Mouse (Mus musculus): ENCODE results near the gene N6amt1. TPM values are rescaled to one million over a fixed set of nuclear protein-coding genes. Genes with fewer than 3 reads are reported as not detected.

Gene N6amt1
- 17.5 and 18.5 TPM in 2 replicates for polyA plus RNA-seq (2015; fragmentation: Nextera tagmentation; extraction: Ambion mirVana)

DNA sequence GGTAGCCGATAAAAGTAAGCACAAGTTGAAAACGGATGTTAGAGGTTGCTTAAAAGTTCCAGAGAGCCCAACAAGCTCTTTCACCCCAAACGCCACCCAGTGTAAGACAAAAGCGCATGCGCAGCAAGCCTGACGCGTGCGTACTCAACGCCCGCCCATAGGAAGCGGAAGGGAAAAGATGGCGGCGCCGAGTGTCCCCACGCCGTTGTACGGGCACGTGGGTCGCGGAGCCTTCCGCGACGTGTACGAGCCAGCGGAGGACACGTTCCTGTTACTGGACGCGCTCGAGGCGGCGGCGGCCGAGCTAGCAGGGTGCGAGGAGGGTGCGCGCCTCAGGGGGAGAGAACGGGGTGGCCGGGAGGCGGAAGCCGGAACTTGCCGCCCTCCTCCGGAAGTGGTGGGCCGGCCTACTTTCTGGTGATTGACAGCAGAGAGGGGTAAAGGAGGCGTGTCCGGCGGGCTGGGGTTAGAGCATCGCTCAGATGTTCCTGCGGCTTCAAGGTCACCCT lies at the start of gene N6amt1:
Gene N6amt1 (plus strand): TSS at position 111 of the 509 bp plus-strand sequence.
- Histone ChIP-seq H3K4me3 (peak within 1 kb of the TSS; percentile 75), H3K4me1 (no peaks in the 10 kb centered on the region), H3K9me3 (replicated peaks) (no peaks in the 10 kb centered on the region), H3K4me2 (peak within 1 kb of the TSS; percentile 59), H3K9ac (peak within 1 kb of the TSS; percentile 77), H3K27ac (peak within 1 kb of the TSS; percentile 90), H3K36me3 (ENCODE audit: poor library complexity, severe bottlenecking) (peaks cover 19% of the 10 kb centered on the region), H3K27me3 (0 out of 2 replicates have a peak, but pooled peaks cover 13% of the 10 kb centered on the region)
- peak; percentile 99 for ATAC-seq
- WGBS: under 1% methylated on average over 47 of the region's 48 CpGs

DNA sequence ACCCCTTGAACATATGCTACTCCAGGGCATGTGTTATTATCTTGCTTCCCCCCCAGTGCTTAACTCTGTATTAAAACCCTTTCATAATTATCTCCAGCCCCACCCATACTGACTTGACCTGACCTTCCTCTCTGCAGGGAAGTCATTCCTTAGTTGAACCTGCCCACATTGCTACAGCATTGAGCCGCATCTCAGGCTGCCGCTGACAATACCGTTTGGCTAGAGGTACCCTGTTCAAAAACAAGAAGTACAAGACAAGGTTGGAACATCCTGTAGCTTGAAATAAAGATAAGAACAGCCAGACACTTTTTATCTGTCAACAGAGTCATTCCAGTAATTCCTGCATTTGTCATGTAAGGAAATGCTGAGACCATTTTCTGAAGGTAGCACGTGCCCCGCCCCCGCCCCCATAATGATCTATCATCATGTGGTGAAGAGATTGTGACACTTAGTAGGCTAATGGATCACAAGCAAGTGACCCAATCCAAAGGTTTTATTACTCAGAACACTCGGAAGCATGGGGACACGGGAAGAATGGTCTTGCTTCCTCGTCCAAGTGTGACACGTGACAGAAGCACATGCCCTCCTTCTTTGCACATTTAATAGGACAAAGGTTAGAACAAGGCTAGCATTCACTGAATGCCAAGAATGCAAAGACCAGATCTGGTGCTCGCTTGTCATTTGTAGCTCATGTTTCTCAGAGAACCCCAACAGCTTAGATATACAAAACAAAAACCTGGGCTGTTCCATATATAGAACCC lies 48.6 kb upstream of the N6amt1 start:
- H3K9me3 ChIP-seq (replicated peaks): no peaks in the 10 kb centered on the region
- H3K4me1 ChIP-seq: no peaks in the 10 kb centered on the region
- H3K4me3 ChIP-seq: no peak overlapping the region
- ATAC-seq: no peak
- no peak overlapping the region for H3K27ac ChIP-seq
- H3K4me2 ChIP-seq: no peak overlapping the region
- H3K36me3 ChIP-seq (ENCODE audit: poor library complexity, severe bottlenecking): no peaks in the 10 kb centered on the region
- no peak overlapping the region for H3K9ac ChIP-seq
- H3K27me3 ChIP-seq: no peaks in the 10 kb centered on the region
- 88% methylated on average over 11 of the region's 11 CpGs for WGBS

DNA sequence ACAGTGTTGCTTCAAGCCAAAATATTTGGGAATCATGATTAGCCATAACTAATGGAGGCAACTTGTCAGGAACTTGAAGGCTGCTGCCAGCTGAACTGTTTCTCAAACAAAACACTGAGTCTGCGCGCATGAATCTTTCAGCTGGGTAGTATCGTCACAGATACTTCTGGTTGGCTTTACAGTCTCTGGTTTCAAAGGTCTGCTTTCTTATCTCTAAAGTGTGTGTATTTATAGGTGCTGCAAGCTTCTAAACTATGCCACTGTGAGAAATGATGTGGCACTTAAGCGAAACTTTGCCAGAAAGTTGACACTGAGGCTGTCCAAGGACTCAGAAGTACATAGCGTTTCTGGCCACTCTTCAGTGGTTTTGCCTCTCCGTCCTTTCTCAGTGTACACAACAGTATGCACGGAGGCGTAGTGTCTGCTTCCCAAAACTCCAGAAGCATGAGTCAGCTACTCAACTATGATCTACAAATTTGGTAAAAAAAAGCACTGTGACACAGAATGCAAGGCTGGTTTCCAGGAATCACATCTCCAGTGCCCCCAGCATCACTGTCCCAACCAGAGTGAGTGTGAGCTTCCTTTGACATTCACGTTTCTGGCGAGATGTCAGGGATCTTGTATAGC lies 46.8 kb upstream of the N6amt1 start:
- ATAC-seq: no peak
- Histone ChIP-seq H3K27me3 (no peaks in the 10 kb centered on the region), H3K9me3 (replicated peaks) (no peaks in the 10 kb centered on the region), H3K36me3 (ENCODE audit: poor library complexity, severe bottlenecking) (no peaks in the 10 kb centered on the region), H3K9ac (no peak overlapping the region), H3K4me2 (no peak overlapping the region), H3K4me3 (no peak overlapping the region), H3K27ac (no peak overlapping the region), H3K4me1 (no peaks in the 10 kb centered on the region)
- WGBS: 85% methylated on average over 10 of the region's 10 CpGs

DNA sequence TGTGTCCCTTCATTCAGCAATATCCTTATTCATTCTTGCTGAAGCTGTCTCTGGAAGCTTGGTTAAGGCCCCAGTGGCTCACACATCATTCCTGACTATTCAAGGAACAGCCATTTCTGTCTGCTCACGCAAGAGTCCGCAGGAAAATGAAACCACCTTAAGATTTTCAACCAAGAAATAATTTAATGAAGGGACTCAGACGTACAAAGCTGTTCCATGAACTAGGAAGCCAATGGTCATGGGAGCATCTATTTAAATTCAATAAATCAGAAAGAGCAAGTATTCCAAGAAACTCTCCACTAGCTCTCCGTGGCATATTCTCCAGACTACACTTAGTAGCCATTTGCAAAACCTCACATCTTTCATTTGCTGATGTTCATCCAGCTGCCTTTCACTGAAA lies 43.3 kb upstream of the N6amt1 start:
- 96% methylated on average over 4 of the region's 4 CpGs for WGBS
- Histone ChIP-seq H3K9ac (no peak overlapping the region), H3K27ac (no peak overlapping the region), H3K9me3 (replicated peaks) (no peaks in the 10 kb centered on the region), H3K27me3 (no peaks in the 10 kb centered on the region), H3K4me1 (no peaks in the 10 kb centered on the region), H3K36me3 (ENCODE audit: poor library complexity, severe bottlenecking) (no peaks in the 10 kb centered on the region), H3K4me3 (no peak overlapping the region), H3K4me2 (no peak overlapping the region)
- no peak for ATAC-seq

DNA sequence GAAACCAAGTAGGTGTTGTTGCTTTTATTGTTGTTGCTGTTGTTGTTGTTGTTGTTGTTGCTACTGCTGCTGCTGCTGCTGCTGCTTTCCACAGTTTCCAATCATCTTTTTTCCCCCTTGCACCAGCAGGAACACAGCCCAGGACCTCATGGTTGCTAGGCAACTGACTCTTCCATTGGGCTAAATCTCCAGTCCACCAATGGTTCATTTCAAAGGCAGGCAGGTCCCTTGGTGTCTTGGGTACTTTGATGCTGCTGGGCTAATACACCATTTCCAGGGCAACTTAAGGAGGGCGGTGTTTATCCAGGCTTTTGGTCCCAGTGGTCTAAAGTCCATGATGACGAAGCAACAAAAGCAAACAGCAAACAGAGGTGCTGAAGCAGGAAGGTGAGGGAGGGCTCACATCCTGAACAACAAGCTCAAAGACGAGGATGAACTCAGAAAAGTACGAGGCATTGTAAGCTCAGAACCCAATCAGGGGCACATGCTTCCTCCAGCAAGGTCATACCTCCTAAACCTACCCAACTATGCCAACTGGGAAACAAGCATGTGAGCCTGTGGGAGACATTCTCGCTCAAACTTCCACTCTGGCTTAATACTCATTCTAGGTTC lies 35.7 kb upstream of the N6amt1 start:
- no peak for ATAC-seq
- Histone ChIP-seq H3K4me2 (no peak overlapping the region), H3K27ac (no peak overlapping the region)

DNA sequence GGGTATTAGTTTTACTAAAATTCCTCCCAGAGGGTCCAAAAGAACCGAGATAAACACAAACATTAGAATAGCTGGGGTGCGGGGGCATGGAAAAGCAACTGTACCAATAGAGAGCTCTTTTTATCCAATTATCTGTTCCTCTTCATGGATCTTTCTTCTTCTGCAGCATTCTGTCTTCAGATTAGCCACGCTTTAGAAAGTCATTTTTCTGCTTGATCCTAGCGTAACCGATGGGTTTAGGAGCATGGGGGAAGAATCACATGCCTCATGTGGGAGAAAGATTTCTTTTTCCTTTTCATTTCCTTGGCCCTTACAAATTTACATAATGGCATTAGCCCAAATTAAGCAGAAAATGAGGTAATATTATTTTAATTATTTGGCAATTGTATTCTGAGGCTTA lies 35.0 kb upstream of the N6amt1 start:
- WGBS: 50% methylated on average over 5 of the region's 5 CpGs
- Histone ChIP-seq H3K4me2 (no peak overlapping the region), H3K4me3 (no peak overlapping the region), H3K4me1 (peaks cover 19% of the 10 kb centered on the region; the same call in 1 of the 2 replicates), H3K9ac (no peak overlapping the region), H3K36me3 (ENCODE audit: poor library complexity, severe bottlenecking) (no peaks in the 10 kb centered on the region), H3K27ac (no peak overlapping the region), H3K9me3 (replicated peaks) (no peaks in the 10 kb centered on the region), H3K27me3 (no peaks in the 10 kb centered on the region)
- ATAC-seq: peak; percentile 34; the same call in 1 of the 2 replicates

More for the DNA sequence above, 35.7 kb upstream of the N6amt1 start:
- Histone ChIP-seq H3K4me3 (no peak overlapping the region), H3K27me3 (no peaks in the 10 kb centered on the region), H3K9me3 (replicated peaks) (no peaks in the 10 kb centered on the region), H3K9ac (no peak overlapping the region), H3K36me3 (ENCODE audit: poor library complexity, severe bottlenecking) (no peaks in the 10 kb centered on the region), H3K4me1 (peaks cover 19% of the 10 kb centered on the region; the same call in 1 of the 2 replicates)
- WGBS: 68% methylated on average over 5 of the region's 5 CpGs

DNA sequence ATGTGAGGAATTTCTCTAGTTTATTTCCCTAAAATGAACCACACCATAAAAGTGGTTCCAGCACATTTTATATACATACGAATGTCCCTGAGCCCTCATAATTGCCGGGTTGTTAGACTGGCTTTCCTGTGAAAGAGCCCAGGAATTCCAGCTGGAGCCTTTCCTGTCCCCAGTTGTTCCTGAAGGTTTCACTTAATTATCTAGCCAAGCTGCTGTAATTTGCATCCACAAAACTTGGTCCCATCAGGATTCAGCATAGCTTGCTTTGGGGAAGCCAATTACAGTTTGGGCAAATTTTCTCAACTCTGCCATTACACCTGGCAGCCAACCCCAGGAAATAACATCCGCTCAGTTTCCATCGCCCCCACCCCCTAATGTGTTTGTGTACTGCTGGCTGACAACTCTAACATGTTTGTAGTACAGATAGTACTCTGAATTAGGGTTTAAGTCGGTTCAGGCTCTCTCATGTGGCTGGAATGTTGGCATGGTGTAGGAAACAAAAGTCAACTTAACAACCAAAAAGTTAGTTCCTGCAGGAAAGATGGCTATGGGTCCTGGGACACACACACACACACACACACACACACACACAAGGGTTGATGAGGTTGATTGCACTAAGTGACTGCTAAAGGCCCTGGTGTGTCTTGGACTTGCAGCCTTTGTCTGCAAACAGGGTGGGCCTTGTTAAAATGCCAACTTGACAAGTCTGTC lies 34.3 kb upstream of the N6amt1 start:
- peaks cover 19% of the 10 kb centered on the region; the same call in 1 of the 2 replicates for H3K4me1 ChIP-seq
- no peak overlapping the region for H3K9ac ChIP-seq
- H3K9me3 ChIP-seq (replicated peaks): no peaks in the 10 kb centered on the region
- H3K36me3 ChIP-seq (ENCODE audit: poor library complexity, severe bottlenecking): no peaks in the 10 kb centered on the region
- no peaks in the 10 kb centered on the region for H3K27me3 ChIP-seq
- WGBS: 47% methylated on average over 5 of the region's 5 CpGs
- peak; percentile 81 for ATAC-seq
- no peak overlapping the region for H3K4me2 ChIP-seq
- H3K27ac ChIP-seq: no peak overlapping the region
- no peak overlapping the region for H3K4me3 ChIP-seq

DNA sequence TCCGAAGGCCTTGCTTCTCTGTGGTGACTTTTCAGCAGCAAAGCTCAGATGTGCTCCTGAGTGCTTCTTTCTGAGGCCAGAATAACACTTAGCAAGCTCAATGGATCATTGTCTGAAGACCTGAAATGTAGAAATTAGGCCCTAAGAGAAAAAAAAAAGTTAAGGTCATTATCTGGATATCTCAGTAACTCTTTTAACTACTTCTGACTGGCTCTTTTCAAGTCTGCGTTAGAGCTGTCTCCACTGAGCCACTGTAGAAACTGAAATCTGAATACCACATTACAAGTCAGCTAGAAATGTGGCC lies 33.8 kb upstream of the N6amt1 start:
- Histone ChIP-seq H3K4me2 (no peak overlapping the region), H3K9ac (no peak overlapping the region), H3K36me3 (ENCODE audit: poor library complexity, severe bottlenecking) (no peaks in the 10 kb centered on the region), H3K4me1 (peaks cover 19% of the 10 kb centered on the region; the same call in 1 of the 2 replicates), H3K9me3 (replicated peaks) (no peaks in the 10 kb centered on the region), H3K27me3 (no peaks in the 10 kb centered on the region), H3K4me3 (no peak overlapping the region), H3K27ac (no peak overlapping the region)
- ATAC-seq: no peak
- WGBS: 30% methylated on average over 2 of the region's 2 CpGs

DNA sequence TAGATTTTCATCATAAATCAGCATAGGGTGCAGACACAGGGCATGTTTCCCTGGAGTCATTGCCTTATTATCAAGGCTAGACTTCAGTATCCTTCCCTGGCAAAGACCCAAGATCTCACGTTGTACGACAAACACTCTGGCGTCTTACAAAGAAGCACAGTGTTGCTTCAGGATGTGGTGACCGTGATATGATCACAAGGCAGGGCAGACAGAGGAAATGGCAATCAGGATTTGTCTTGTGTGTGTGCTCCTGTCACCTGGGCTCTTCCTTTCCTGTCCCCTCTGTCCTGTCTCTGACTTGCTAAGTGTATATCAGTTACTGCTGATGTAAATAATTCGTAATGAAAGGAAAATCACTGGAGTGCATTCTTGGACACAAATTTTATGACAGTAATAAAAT lies 29.4 kb upstream of the N6amt1 start:
- Histone ChIP-seq H3K27me3 (no peaks in the 10 kb centered on the region), H3K4me3 (no peak overlapping the region), H3K4me2 (no peak overlapping the region), H3K36me3 (ENCODE audit: poor library complexity, severe bottlenecking) (no peaks in the 10 kb centered on the region), H3K27ac (no peak overlapping the region), H3K9ac (no peak overlapping the region), H3K9me3 (replicated peaks) (no peaks in the 10 kb centered on the region), H3K4me1 (peaks cover 8% of the 10 kb centered on the region; the same call in 1 of the 2 replicates)
- WGBS: 78% methylated on average over 5 of the region's 5 CpGs
- ATAC-seq: no peak

DNA sequence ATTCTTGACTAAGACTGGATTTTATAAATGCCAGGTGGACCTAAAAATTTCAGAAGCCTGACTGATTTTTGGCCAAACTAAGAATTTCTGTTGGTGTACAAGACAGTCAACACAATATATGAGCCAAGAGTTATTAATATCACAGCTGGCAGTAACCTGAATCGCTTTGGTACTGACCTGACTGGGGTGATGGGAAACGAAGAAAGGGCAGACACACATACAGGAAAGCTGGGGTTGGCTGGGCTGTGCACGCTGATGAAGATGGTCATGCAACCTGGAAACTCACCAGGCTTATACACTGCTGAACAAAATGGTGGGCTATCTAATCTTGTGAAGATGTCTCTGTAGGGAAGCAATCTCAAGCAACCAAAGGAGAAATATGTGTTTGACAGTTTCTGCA lies 24.0 kb upstream of the N6amt1 start:
- no peak overlapping the region for H3K4me3 ChIP-seq

DNA sequence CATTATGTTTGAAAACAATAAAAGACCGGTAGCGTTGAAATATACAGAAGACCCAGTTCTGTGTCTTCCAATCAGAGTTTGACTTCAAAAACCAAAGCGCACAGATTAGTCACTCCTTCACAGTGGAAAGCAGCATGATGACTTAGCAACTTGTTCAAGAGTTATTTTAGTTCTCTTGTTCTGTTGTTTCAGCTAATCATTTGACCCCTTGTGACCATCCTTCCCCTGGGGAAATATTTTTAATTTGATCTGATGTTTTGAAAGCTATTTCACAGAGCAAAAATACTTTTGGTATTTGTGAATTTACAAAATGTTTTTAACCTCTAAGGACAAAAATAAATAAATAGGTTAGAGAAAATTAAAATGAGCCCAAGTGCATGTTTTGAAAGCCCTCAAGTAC lies 19.2 kb upstream of the N6amt1 start:
- no peak for ATAC-seq
- no peak overlapping the region for H3K4me3 ChIP-seq
- 93% methylated on average over 3 of the region's 3 CpGs for WGBS
- H3K36me3 ChIP-seq (ENCODE audit: poor library complexity, severe bottlenecking): no peaks in the 10 kb centered on the region
- H3K27me3 ChIP-seq: no peaks in the 10 kb centered on the region
- H3K9ac ChIP-seq: no peak overlapping the region
- no peaks in the 10 kb centered on the region for H3K9me3 ChIP-seq (replicated peaks)
- no peaks in the 10 kb centered on the region for H3K4me1 ChIP-seq
- H3K27ac ChIP-seq: no peak overlapping the region
- H3K4me2 ChIP-seq: no peak overlapping the region

More for the DNA sequence above, 24.0 kb upstream of the N6amt1 start:
- 90% methylated on average over 3 of the region's 3 CpGs for WGBS
- Histone ChIP-seq H3K4me1 (no peaks in the 10 kb centered on the region), H3K9me3 (replicated peaks) (no peaks in the 10 kb centered on the region), H3K4me2 (no peak overlapping the region), H3K9ac (no peak overlapping the region), H3K27ac (no peak overlapping the region), H3K27me3 (no peaks in the 10 kb centered on the region), H3K36me3 (ENCODE audit: poor library complexity, severe bottlenecking) (no peaks in the 10 kb centered on the region)
- no peak for ATAC-seq

Measured in forebrain, embryonic 13.5 days (tissue).